Mouse (Mus musculus) liver, embryonic 15.5 days (tissue): ENCODE data around the gene Rgl1. TPM values are rescaled to one million over a fixed set of nuclear protein-coding genes. Genes with fewer than 3 reads are reported as not detected.

Source experiments
- ATAC-seq: fragments of 200-750 bp; cut with Nextera tagmentation; 2 replicates; pipeline ENCODE4 v1.8.0; 2017; ENCODE audit warnings: moderate number of reproducible peaks, mild to moderate bottlenecking, moderate library complexity; ENCODE audit not compliant: insufficient read depth
- H3K27ac ChIP-seq: fragments of 300-500 bp; sonication (generic); replicated peaks from 2 replicates; pipeline ENCODE4 v1.5.1; 2015; ENCODE audit warnings: mild to moderate bottlenecking, inconsistent platforms
- H3K27me3 ChIP-seq: fragments of 300-500 bp; sonication (generic); 2 replicates; pipeline ENCODE4 v1.6.1; 2015; ENCODE audit warnings: mild to moderate bottlenecking, inconsistent platforms
- H3K36me3 ChIP-seq: fragments of 300-500 bp; sonication (generic); replicated peaks from 2 replicates; pipeline ENCODE4 v1.6.1; 2015; ENCODE audit warnings: moderate library complexity, mild to moderate bottlenecking, inconsistent platforms
- H3K4me1 ChIP-seq: fragments of 300-500 bp; sonication (generic); replicated peaks from 2 replicates; pipeline ENCODE4 v1.6.1; 2015; ENCODE audit warnings: inconsistent platforms
- H3K4me2 ChIP-seq: fragments of 300-500 bp; sonication (generic); 2 replicates; pipeline ENCODE4 v1.6.1; 2015; ENCODE audit warnings: moderate library complexity, mild to moderate bottlenecking, inconsistent platforms
- H3K4me3 ChIP-seq: fragments of 300-500 bp; sonication (generic); replicated peaks from 2 replicates; pipeline ENCODE4 v1.5.1; 2015; ENCODE audit warnings: mild to moderate bottlenecking, inconsistent platforms
- H3K9ac ChIP-seq: fragments of 300-500 bp; sonication (generic); 2 replicates; pipeline ENCODE4 v1.6.1; 2015; ENCODE audit warnings: moderate library complexity, mild to moderate bottlenecking, inconsistent platforms
- H3K9me3 ChIP-seq: fragments of 300-500 bp; sonication (generic); replicated peaks from 2 replicates; pipeline ENCODE4 v1.6.1; 2016; ENCODE audit warnings: inconsistent platforms
- WGBS: fragments of 180-500 bp; shearing (Covaris S2); methylation state at CpG from one replicate; pipeline ENCODE4 v1.1.7; 2015; ENCODE audit warnings: mixed read lengths; ENCODE audit not compliant: insufficient replicate concordance; 5-methylcytosine and 5-hydroxymethylcytosine counted together
- polyA plus RNA-seq: library from polyadenylated mRNA; unstranded; fragments of >200 nt; fragmentation: Nextera tagmentation; extraction: Ambion mirVana; gene quantifications from 2 replicates; pipeline ENCODE4 v1.2.1, GENCODE M21; 2015

Gene Rgl1
- polyA plus RNA-seq, 1 experiment from 2014 or later = 13.0 TPM

DNA sequence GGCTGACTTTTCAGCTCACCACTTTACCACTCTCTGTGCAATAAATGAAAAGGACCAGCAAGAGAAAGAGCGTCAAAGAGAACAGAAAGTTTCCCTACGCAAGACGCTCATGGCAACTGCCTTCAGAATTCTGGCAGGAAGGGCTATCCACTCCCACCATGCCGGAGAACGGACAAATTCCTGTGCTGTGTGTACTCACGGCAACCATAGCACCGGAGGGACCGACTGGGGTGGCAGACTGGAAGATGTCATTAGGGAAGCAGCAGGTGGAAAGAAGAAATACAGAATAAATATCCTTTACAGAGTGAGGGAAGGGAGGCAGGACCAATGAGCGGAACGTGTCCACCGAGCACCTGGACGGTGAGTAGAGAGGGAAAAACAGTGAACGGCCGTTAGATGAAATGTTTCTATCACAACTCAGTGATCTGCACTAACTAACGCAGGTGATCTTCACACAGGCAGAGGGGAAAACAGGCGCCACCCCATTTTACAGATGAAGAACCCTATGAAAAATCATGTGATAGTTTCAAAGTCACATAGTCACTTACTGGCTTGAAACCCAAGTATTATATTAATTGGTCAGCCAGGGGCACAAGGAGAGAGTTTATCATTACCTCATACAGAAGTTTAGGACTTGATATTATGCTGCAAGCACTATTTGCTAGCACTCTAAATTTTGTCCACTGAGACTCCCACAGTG is 152.8 kb downstream of the Rgl1 start:
- Histone ChIP-seq H3K9ac (no peak overlapping the region), H3K27ac (0 out of 2 replicates have a peak overlapping the region, but pooled peaks have one; percentile 0), H3K9me3 (no peaks in the 10 kb centered on the region), H3K27me3 (peaks cover 35% of the 10 kb centered on the region), H3K36me3 (no peaks in the 10 kb centered on the region), H3K4me1 (peaks cover 72% of the 10 kb centered on the region), H3K4me2 (peak overlapping the region; percentile 31; the same call in 1 of the 2 replicates), H3K4me3 (no peak overlapping the region)
- 42% methylated on average over 16 of the region's 16 CpGs for WGBS
- ATAC-seq = no peak

DNA sequence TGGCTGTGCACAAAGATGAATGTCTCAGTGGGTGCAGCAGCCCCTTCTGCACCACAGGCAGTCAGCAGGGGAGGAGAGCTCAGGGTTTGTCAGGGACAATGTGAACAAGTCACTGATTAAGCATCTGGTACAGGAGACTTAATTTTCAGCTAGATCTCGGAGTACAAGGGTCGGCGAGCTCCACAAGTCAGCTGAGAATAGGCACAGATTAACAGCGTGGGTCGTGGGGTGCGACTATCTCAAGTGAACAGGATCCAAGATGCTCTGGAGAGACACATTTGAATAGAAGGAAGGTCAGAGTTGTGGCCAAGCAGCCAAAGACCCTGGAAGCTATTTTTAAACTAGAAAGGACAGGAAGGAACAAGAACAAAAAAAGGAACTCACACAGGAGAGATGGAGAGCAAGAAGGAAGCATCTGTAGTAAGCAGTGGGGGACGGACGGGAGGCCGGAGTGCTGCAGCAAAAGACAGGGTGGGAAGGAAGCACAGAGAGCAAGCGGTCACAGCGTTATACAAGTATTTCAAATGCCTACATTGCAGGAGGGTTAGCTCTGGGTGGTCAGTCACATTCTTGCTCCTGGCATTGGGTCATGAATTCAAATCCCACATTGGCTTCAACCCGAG is 153.5 kb downstream of the Rgl1 start:
- Histone ChIP-seq H3K9me3 (no peaks in the 10 kb centered on the region), H3K4me2 (peak overlapping the region; percentile 4; the same call in 1 of the 2 replicates), H3K36me3 (no peaks in the 10 kb centered on the region), H3K4me1 (peaks cover 67% of the 10 kb centered on the region), H3K27me3 (peaks cover 35% of the 10 kb centered on the region), H3K9ac (no peak overlapping the region), H3K27ac (0 out of 2 replicates have a peak overlapping the region, but pooled peaks have one; percentile 0), H3K4me3 (no peak overlapping the region)
- ATAC-seq = no peak
- WGBS = 13% methylated on average over 12 of the region's 12 CpGs

DNA sequence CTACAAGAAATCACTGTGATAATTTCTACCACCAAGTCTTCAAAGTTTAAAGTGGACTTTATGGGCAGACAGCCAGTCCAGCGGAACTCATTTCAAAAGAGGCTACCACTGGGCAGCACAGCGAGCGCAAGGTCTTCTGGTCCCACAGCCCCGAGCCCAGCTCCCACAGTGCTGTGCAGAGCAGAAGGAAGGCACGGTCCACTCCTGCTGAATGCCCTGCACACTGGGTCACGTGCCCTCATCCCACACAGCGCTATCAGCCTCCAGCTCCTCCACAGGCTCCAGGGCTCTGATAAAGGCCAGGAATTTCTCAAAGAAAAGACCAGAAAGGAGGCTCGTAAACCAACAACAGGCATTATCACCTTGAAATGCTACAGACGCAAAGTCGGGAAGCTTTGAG is 156.6 kb downstream of the Rgl1 start:
- H3K4me1 ChIP-seq = peaks cover 49% of the 10 kb centered on the region

DNA sequence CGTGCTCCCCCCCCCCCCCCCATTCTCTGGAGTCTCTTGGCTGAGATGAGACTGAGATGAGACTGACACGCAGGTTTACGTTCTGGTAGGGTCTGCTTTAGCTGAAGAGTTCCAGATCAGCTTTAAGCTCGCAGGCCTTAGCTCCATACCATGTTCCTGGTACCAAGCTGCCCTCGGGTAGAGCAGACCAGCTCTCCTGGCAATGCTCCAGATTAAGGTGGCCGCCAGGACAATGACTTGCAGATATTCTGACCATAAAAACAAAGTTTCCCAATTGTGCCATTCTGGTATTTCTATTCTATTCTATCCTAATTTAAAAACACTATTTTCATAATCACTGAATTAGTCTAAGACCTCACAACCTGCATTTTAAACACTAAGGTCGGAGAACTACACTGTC is 157.1 kb downstream of the Rgl1 start:
- H3K4me1 ChIP-seq = peaks cover 47% of the 10 kb centered on the region
- WGBS = 56% methylated on average over 7 of the region's 7 CpGs
- no peak for ATAC-seq

More for the DNA sequence above, 156.6 kb downstream of the Rgl1 start:
- H3K27me3 ChIP-seq = peaks cover 35% of the 10 kb centered on the region
- WGBS = 70% methylated on average over 10 of the region's 10 CpGs
- no peak overlapping the region for H3K4me2 ChIP-seq
- H3K27ac ChIP-seq = no peak overlapping the region
- H3K4me3 ChIP-seq = no peak overlapping the region
- ATAC-seq = no peak
- H3K9me3 ChIP-seq = no peaks in the 10 kb centered on the region
- H3K36me3 ChIP-seq = no peaks in the 10 kb centered on the region
- H3K9ac ChIP-seq = no peak overlapping the region

DNA sequence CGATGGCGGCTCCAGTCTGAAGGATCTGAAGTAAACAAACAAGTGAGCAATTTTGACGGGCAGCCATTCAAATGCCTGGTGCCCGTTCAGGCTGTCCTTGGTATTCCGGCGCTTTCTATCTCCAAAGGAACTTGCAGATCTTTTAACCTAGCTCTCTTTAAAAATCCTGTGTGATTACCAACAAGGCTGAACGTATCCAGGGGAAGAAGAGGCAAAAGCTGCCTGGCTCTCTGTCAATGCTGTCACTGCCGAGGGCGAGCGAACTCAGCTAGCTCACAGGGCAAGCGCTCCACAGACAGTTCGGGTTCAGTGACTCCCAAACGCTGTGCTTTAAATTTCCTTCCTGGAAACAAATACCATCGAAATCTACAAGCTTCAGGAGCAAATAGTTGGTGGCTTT is 158.4 kb downstream of the Rgl1 start:
- H3K27me3 ChIP-seq = peaks cover 24% of the 10 kb centered on the region
- H3K36me3 ChIP-seq = no peaks in the 10 kb centered on the region
- no peak overlapping the region for H3K27ac ChIP-seq
- WGBS = 69% methylated on average over 14 of the region's 14 CpGs
- H3K4me3 ChIP-seq = no peak overlapping the region
- H3K9ac ChIP-seq = no peak overlapping the region
- H3K4me1 ChIP-seq = peaks cover 40% of the 10 kb centered on the region
- no peak overlapping the region for H3K4me2 ChIP-seq
- H3K9me3 ChIP-seq = no peaks in the 10 kb centered on the region
- ATAC-seq = no peak

More for the DNA sequence above, 157.1 kb downstream of the Rgl1 start:
- H3K36me3 ChIP-seq = no peaks in the 10 kb centered on the region
- H3K4me3 ChIP-seq = no peak overlapping the region
- no peak overlapping the region for H3K27ac ChIP-seq
- no peak overlapping the region for H3K9ac ChIP-seq
- H3K27me3 ChIP-seq = peaks cover 34% of the 10 kb centered on the region
- no peaks in the 10 kb centered on the region for H3K9me3 ChIP-seq
- no peak overlapping the region for H3K4me2 ChIP-seq

DNA sequence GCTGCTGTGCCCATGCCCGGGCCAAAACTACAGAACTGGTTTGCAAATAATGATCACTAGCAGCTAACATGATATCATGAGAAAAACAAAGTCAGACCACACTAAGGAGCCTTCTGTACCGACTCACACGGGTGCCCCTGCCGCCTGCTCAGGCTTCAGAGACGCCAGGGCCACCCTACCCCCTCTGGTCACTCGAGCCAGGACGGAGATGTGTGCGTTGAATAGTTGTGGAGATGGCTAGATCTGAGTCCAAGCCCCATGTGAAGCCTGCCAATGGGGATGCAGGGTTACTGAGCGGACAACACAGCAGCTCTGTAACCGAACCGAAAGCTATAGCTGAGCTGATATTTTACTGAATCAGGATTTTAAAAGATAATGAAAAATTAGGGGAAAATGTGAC is 159.4 kb downstream of the Rgl1 start:
- Histone ChIP-seq H3K4me1 (peaks cover 33% of the 10 kb centered on the region), H3K9ac (no peak overlapping the region), H3K4me3 (no peak overlapping the region), H3K27ac (no peak overlapping the region), H3K4me2 (no peak overlapping the region), H3K27me3 (peaks cover 16% of the 10 kb centered on the region; the same call in 1 of the 2 replicates), H3K9me3 (no peaks in the 10 kb centered on the region), H3K36me3 (no peaks in the 10 kb centered on the region)
- 62% methylated on average over 11 of the region's 11 CpGs for WGBS
- no peak for ATAC-seq

GRCm38 (mm10) chr1:152605895-152606625 is 160.1 kb downstream of the Rgl1 start:
- no peak overlapping the region for H3K4me3 ChIP-seq
- no peak overlapping the region for H3K4me2 ChIP-seq
- H3K4me1 ChIP-seq = peaks cover 34% of the 10 kb centered on the region
- H3K27me3 ChIP-seq = 0 out of 2 replicates have a peak, but pooled peaks cover 10% of the 10 kb centered on the region
- no peak for ATAC-seq
- H3K9me3 ChIP-seq = no peaks in the 10 kb centered on the region
- H3K9ac ChIP-seq = no peak overlapping the region
- no peaks in the 10 kb centered on the region for H3K36me3 ChIP-seq
- no peak overlapping the region for H3K27ac ChIP-seq
- WGBS = 30% methylated on average over 5 of the region's 5 CpGs

- Histone ChIP-seq H3K9me3 (no peaks in the 10 kb centered on the region), H3K4me3 (no peak overlapping the region), H3K4me1 (peaks cover 35% of the 10 kb centered on the region), H3K27ac (no peak overlapping the region), H3K9ac (no peak overlapping the region), H3K27me3 (no peaks in the 10 kb centered on the region), H3K36me3 (no peaks in the 10 kb centered on the region), H3K4me2 (no peak overlapping the region)
- ATAC-seq = no peak
- WGBS = 71% methylated on average over 6 of the region's 6 CpGs
These were observed 162.0 kb downstream of the Rgl1 start for GRCm38 (mm10) chr1:152604147-152604546.

- no peaks in the 10 kb centered on the region for H3K36me3 ChIP-seq
- H3K4me2 ChIP-seq = no peak overlapping the region
- no peak overlapping the region for H3K27ac ChIP-seq
- 71% methylated on average over 9 of the region's 9 CpGs for WGBS
- no peaks in the 10 kb centered on the region for H3K27me3 ChIP-seq
- no peak overlapping the region for H3K4me3 ChIP-seq
- no peak for ATAC-seq
- no peaks in the 10 kb centered on the region for H3K9me3 ChIP-seq
- no peak overlapping the region for H3K9ac ChIP-seq
- H3K4me1 ChIP-seq = peaks cover 37% of the 10 kb centered on the region
These were observed 162.5 kb downstream of the Rgl1 start for GRCm38 (mm10) chr1:152603628-152604027.

GRCm38 (mm10) chr1:152600494-152600893 is 165.7 kb downstream of the Rgl1 start:
- no peak overlapping the region for H3K4me3 ChIP-seq
- no peak overlapping the region for H3K9ac ChIP-seq
- H3K27ac ChIP-seq = no peak overlapping the region
- WGBS = 49% methylated on average over 2 of the region's 2 CpGs
- no peak for ATAC-seq
- H3K4me2 ChIP-seq = no peak overlapping the region
- H3K9me3 ChIP-seq = no peaks in the 10 kb centered on the region
- H3K36me3 ChIP-seq = no peaks in the 10 kb centered on the region
- H3K27me3 ChIP-seq = no peaks in the 10 kb centered on the region
- H3K4me1 ChIP-seq = peaks cover 33% of the 10 kb centered on the region

GRCm38 (mm10) chr1:152599347-152599746 is 166.8 kb downstream of the Rgl1 start:
- 32% methylated on average over 8 of the region's 8 CpGs for WGBS
- Histone ChIP-seq H3K9ac (no peak overlapping the region), H3K27ac (no peak overlapping the region), H3K4me3 (no peak overlapping the region), H3K36me3 (no peaks in the 10 kb centered on the region), H3K27me3 (no peaks in the 10 kb centered on the region), H3K4me1 (peaks cover 44% of the 10 kb centered on the region), H3K4me2 (no peak overlapping the region), H3K9me3 (no peaks in the 10 kb centered on the region)
- no peak for ATAC-seq
